Mouse (Mus musculus) brain, embryonic 14.5 days (tissue): ENCODE measurements at regions not wholly inside any gene's neighbourhood (a gene's known extent, or its start where the extent isn't known, plus 50 kb on each side); places are given as distances from the start of the nearest gene placed in this dataset.

Source experiments
- DNase-seq: peaks from one replicate; pipeline ENCODE4 v3.0.0-alpha.2; 2011; ENCODE audit warnings: low read depth
- CTCF ChIP-seq: fragments of 200-500 bp; IDR thresholded peaks from 2 replicates; pipeline ENCODE4 v1.5.1; 2012; ENCODE audit warnings: inconsistent platforms, mild to moderate bottlenecking, moderate library complexity, borderline replicate concordance; ENCODE audit not compliant: insufficient read depth, insufficient read length; ENCODE audit errors: extremely low read depth
- POLR2A ChIP-seq: fragments of 200-500 bp; IDR thresholded peaks from 2 replicates; pipeline ENCODE4 v1.6.1; 2012; ENCODE audit warnings: mild to moderate bottlenecking, inconsistent platforms, borderline replicate concordance; ENCODE audit not compliant: poor library complexity, insufficient read depth, insufficient read length, severe bottlenecking; ENCODE audit errors: extremely low read depth

DNA sequence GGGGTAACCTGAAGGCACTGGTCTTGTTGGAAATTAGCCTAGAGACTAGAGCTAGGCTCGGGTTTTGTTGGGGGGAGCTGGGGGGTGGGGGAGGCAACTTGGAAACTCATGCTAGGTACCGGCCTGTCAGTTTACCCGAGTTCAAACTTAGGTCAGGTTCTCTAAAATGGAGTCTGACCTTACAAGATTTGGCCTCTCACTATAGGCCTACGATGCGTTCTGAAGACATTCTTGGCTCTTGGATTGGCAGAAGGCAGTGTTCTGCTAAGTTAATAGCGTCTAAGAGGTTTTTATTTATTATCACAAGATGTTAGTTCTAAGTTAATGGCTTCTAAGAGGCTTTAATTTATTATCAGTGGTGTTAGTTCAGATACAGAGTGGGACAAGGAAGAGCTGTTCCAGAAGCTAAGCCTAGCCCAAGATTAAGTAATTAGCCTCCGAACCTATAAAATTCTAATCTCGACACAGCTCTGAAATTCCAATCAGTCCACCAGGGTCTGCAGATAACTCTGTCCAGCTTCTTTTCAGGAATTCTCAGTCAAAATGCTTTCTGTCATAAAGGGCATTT, 109.0 kb downstream of the Rpap3 start:
- TF ChIP-seq POLR2A = no peak
- TF ChIP-seq CTCF = no peak
- DNase-seq = no peak

DNA sequence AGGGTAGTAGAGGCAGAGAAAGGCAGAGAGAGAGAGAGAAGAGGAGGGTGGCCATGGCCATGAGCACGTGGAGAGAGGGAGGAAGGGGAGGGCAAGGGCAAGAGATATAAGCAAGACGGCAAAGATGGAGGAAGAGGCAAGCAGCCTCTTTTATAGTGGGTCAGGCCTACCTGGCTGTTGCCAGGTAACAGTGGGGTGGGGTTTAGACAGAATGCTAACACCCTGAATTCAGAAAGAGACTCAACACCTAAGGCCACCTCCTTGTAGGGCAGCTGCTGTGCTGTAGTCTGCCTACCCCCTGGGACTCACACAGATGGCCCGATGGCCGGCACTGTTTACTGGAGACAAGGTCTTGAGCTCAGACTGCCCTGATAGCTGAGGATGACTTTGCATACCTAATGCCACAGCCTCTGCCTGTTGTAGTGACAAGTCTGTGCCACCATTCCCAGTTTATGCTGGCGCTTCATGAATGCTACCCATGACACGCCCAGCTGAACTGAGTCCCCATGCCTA, 110.3 kb downstream of the Rpap3 start:
- DNase-seq = no peak
- TF ChIP-seq CTCF = no peak
- TF ChIP-seq POLR2A = no peak

DNA sequence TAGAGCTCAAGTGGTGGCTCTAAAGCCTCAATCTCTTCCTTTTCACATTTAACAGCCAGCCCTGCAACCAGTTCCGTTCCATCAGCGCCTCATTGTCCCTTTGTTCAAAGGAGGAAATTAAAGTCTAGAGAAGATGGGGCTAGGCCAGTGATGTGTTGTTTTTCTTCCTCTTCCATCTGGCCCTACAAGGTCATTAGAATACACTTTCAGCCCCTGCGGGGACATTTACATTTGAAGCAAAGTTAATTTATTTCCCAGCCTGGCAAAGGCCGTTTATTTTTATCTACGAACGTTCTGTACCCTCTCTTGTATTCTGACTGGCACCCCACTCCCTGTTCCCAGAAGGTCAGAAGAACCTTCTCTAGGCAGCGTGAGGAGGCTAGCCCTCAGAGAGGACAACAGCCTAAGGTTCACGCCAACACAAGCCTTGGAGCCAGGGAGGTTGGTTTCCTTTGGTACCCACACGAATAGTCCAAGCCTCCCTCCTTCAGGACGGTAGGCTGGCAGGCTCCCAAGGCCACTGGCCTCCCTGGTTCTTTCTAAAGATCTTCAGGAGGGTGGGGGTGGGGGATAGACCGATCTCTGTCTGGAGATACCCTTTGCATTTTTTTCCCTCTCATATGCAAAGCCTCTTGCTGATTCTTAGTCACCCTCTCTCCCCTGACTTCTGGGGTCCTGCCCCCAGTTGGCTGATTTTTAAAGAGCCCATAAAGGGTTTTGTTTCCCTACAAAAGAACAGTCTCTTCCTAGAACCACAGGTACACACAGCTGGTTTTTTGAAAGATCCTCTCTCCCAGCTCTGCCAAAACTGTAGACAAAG, 111.6 kb downstream of the Rpap3 start:
- TF ChIP-seq POLR2A (no peak), CTCF (no peak)
- peak; percentile 37 for DNase-seq

DNA sequence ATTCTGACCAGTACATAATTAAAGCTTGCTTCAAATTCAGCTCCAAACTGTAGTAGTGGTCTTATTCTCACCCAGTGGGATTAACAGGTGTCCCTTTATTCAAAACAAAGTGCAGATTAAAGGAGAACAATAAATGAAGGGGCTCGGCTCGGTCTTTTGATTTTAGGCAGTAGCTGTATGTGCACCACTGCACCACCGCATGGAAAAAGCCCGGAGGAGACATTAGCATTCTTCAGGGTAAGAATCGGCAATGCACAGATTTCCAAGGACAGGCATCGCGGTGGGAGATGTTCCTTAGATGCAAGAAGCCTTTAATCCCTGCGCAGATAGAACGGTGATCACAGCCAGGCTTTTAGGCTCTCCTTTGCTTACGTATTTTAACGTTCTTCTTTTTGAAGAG, 112.8 kb downstream of the Rpap3 start:
- TF ChIP-seq POLR2A (no peak), CTCF (no peak)

DNA sequence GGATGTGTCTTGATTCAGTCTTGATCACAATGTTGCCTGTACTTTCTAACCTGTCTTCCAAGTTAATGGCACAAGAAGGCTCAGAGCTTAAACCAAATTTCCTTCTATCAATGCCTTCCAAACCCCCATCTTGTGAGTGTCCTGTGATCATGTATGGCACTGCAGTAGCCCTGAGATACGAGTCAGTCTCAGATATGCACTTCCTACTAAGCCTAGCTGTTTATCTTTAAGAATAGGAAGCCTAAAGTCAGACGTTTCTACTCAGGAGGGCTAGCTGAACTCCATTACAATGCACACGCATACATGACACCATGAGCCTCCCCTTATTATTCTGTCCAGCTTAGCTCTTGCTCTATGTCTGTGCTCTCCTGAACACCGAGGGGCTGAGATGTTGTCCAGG, 114.2 kb downstream of the Rpap3 start:
- no peak for DNase-seq

More for the DNA sequence above, 112.8 kb downstream of the Rpap3 start:
- no peak for DNase-seq

DNA sequence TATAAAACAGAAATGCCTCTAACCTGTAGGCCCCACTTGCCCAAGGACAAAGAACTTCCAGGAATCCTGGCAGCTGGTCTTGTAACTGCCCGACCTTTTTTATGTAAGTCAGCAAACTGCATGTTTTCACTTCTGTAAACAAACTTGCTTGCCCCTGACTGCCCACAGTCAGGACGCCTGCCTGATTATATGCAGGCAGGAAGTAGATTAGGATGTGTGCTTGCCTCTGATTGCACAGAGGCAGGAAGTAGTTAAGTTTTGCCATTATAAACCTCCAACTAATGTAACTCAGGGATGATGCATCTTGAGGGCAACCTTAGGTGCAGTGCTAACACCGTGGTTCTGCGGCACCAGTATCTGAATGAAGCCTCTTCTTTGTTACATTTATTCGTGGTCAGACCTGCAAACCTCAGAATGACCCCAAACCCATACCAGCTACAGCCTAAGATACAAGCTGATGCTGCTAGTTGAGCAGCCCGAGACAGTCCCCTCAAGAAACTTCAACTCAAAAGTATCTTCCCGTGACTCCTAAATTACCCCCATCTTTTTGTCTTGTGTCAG, 114.8 kb downstream of the Rpap3 start:
- DNase-seq = no peak
- no peak for TF ChIP-seq CTCF
- TF ChIP-seq POLR2A = no peak

More for the DNA sequence above, 114.2 kb downstream of the Rpap3 start:
- TF ChIP-seq CTCF = no peak
- TF ChIP-seq POLR2A = no peak

DNA sequence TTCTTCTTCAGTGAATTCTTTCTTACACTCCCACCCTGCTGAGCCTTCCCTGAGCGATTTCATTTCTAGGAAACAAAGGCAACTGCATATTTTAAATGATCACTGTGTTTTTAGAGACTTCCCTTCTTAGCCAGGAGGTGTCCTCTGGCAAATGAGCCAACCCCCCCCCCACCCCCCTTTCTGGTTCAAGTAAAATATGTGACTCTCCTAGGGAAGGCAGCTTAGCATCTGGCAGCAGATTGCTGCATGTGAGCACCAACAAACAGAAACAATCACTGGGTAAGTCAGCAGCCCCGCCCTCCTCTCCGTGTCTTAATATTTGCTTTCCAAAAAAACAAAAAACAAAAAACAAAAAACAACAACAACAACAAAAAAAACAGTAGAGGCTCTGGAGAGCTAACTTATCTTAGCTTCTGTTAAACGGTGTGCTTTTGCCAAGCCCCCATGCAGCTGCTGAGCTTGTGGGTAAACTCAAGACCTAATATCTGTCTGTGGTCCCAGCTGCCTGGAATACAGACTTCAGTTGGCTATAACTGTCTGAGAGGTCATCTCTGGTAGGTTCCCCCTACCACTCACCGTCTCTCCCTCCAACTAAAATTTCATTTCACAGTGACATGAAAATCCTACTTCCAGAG, 117.9 kb downstream of the Rpap3 start:
- DNase-seq = no peak
- TF ChIP-seq POLR2A (no peak), CTCF (no peak)

DNA sequence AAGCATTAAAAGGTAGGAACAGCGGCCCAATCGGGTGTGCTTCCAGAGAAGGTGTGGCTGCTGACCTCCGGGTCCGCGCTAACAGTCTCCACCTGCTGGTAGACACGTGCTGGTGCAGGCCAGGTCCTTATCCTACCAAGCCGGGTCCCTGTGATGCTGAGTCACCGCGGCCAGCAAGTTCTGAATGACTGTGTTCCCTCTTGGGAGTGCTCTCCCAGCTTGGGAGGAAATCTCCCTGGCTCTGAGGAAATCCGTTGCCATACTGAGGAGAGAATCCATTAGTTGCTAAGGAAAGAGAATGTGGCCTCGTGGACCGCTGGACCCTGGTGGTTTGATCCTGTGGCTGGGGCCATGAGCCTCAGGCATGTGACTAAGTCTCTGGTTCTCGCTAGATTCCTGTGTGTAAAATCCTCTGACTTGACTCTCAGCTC, 123.9 kb downstream of the Rpap3 start:
- TF ChIP-seq CTCF (peak; percentile 84), POLR2A (no peak)
- peak; percentile 68 for DNase-seq

DNA sequence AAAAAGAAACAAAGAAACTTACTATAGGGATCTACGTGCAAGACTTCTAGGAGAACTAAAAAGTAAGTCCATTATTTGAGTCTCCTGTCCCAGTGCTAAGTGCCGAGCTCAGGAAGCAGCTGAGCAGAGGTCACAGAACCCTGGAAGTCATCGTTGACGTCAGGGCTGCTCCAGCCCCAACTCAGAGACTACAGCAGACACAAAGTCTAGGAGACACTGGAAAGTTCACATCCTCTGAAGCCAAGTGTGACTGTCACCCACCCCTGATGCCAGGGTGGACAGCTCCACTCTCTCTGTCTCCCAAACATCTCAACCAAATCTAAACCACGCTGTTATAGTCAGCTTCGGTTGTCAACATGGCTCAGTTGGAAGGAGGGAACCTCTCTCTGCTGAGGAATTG, 124.9 kb downstream of the Rpap3 start:
- no peak for TF ChIP-seq CTCF
- TF ChIP-seq POLR2A = no peak

DNA sequence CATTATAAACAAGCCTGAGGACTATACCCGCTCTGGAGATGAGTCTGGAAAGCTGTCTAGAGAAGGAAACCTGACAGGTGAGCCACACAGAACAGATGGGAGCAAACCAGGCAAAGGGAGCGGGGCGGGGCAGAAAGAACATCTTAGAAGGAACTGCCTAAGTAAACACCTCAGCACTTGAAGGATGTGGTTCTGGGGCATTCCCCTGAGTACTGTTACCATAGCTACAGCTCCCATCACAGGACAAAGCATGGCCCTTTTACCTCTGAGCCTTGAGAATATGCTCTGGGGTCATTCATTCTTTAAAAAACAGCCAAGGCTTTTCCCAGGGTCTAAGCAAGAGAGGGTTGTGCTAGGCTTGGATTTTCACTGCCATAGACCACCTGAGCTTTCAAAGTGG, 127.6 kb downstream of the Rpap3 start:
- no peak for DNase-seq

More for the DNA sequence above, 124.9 kb downstream of the Rpap3 start:
- DNase-seq = no peak

DNA sequence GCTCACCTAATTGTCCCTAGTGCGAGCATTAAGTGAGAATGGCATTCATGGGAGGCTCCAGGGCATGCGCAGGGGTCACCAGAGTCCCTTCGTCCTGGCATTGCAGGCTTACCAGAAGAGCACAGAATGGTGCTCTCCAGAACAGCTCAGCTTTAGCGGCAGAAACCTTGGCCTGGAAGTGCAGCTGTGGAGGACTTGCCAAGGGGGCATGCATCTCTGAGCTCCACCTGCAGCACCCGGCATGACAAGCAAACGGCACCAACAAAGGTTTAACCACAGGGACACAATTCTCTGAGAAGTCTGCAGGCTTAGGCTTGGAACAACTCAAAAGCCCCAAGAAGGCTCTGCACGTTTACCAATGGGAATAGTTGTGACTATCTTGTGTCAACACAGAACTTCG, 128.4 kb downstream of the Rpap3 start:
- TF ChIP-seq POLR2A (no peak), CTCF (no peak)
- DNase-seq = no peak

More for the DNA sequence above, 127.6 kb downstream of the Rpap3 start:
- TF ChIP-seq POLR2A = no peak
